Mouse (Mus musculus) olfactory bulb, adult 2 months (tissue): ENCODE measurements around the gene Sulf2. TPM values are rescaled to one million over a fixed set of nuclear protein-coding genes. Genes with fewer than 3 reads are reported as not detected.
"Not testable (repeated sequence)": the region's sequence is repeated elsewhere in the genome, so short reads cannot be mapped to it uniquely, and the experiment has no call there.

Source experiments
- H3K27ac ChIP-seq: fragments of 200-500 bp; 2 replicates; pipeline ENCODE4 v1.5.1; 2012; ENCODE audit warnings: low read depth, low read length; ENCODE audit not compliant: insufficient read depth
- H3K4me1 ChIP-seq: fragments of 200-500 bp; 2 replicates; pipeline ENCODE4 v1.6.1; 2012; ENCODE audit warnings: low read length; ENCODE audit not compliant: control insufficient read depth, insufficient read depth
- H3K4me3 ChIP-seq: fragments of 200-500 bp; 2 replicates; pipeline ENCODE4 v1.5.1; 2012; ENCODE audit warnings: mild to moderate bottlenecking, low read depth, low read length, moderate library complexity; ENCODE audit not compliant: insufficient read depth
- CTCF ChIP-seq: fragments of 200-500 bp; IDR thresholded peaks from 2 replicates; pipeline ENCODE4 v1.5.1; 2012; ENCODE audit warnings: low read depth, mild to moderate bottlenecking, low read length, moderate library complexity; ENCODE audit not compliant: insufficient read depth
- POLR2A ChIP-seq: fragments of 200-500 bp; IDR thresholded peaks from 2 replicates; pipeline ENCODE4 v1.6.1; 2012; ENCODE audit warnings: mild to moderate bottlenecking, low read depth, low read length, moderate library complexity; ENCODE audit not compliant: insufficient read depth
- WGBS: fragments of 180-500 bp; shearing (Covaris S2); methylation state at CpG from one replicate; pipeline ENCODE4 v1.1.7; 2018; 5-methylcytosine and 5-hydroxymethylcytosine counted together
- polyA plus RNA-seq: library from polyadenylated mRNA; stranded (reverse); fragments of >200 nt; gene quantifications from 2 replicates; pipeline ENCODE4 v1.2.4, GENCODE M21; 2012; ENCODE audit warnings: low replicate concordance; ENCODE audit not compliant: missing spikeins, insufficient read depth, insufficient read length

Gene Sulf2
- polyA plus RNA-seq, 1 experiment = not detected

DNA sequence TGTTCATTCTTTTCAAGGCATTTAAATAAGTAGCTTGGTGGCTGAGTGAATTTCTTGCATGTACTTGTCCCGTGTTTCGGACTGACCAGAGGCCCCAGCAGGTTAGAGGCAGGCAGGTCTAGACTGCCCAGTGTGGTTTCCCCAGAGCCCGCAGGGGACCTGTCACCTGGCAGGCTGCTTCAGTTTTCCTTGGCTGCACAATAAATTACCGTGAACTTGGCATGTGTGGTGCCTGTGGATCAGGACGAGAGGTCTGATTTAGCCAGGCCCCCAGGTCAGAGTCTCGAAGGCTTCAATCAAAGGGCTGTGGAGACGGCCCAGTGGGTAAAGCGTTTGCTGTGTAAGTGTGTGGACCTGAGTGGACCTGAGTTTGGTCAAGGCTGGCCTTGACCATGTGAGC lies 35.4 kb upstream of the Sulf2 start:
- WGBS = 80% methylated on average over 8 of the region's 8 CpGs
- Histone ChIP-seq H3K27ac (no peak overlapping the region), H3K4me1 (peaks cover 4% of the 10 kb centered on the region), H3K4me3 (no peak overlapping the region)
- no peak for TF ChIP-seq POLR2A
- TF ChIP-seq CTCF = no peak

GRCm38 (mm10) chr2:166189191-166189590 lies 33.7 kb upstream of the Sulf2 start:
- H3K4me1 ChIP-seq = peaks cover 4% of the 10 kb centered on the region
- no peak for TF ChIP-seq CTCF
- no peak for TF ChIP-seq POLR2A
- WGBS = 97% methylated on average over 11 of the region's 11 CpGs
- no peak overlapping the region for H3K27ac ChIP-seq
- H3K4me3 ChIP-seq = no peak overlapping the region

- H3K27ac ChIP-seq, H3K4me3 ChIP-seq, H3K4me1 ChIP-seq: not testable (repeated sequence)
- 35% methylated on average over 8 of the region's 11 CpGs for WGBS
Measured at GRCm38 (mm10) chr2:166187874-166188453, 32.5 kb upstream of the Sulf2 start.

GRCm38 (mm10) chr2:166187319-166187718 lies 31.9 kb upstream of the Sulf2 start:
- not testable (repeated sequence) for H3K4me3 ChIP-seq, H3K4me1 ChIP-seq, H3K27ac ChIP-seq
- 54% methylated on average over 8 of the region's 8 CpGs for WGBS

DNA sequence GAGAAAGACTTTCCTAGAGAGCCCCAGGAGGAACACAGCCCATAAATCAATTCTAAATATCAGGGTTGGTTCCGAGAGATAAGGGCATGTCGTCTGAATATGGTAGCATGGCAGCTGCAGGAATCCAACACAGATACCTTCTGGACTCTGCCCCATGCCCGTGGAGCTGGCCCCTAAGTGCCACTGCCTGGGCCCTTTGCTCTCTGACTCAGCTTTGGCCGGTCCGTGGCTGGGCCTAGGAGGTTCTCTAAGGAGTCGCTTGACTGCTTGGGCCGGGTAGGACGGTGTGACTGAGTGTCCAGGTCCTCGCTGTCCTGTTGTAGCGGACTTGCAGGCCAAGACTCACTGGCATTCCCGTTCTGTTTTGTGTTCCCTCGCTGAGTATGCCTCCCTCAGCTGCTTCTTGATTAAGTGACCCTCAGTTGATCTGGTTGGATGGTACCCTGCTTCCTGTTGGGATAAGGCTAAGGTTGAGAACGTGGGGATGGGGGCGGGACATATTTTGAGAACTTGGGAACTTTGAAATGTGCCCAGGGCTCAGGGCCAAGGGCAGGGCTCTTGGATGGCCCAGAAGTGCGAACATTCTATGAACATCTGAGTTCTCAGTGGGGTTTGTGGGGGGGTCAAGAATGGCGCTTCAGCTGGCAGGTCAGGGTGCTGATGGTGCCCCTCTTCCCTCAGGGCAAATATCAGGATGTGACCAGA lies 30.9 kb upstream of the Sulf2 start:
- Histone ChIP-seq H3K4me3 (no peak overlapping the region), H3K27ac (no peak overlapping the region), H3K4me1 (peaks cover 4% of the 10 kb centered on the region)
- 91% methylated on average over 16 of the region's 16 CpGs for WGBS
- TF ChIP-seq POLR2A (no peak), CTCF (no peak)

DNA sequence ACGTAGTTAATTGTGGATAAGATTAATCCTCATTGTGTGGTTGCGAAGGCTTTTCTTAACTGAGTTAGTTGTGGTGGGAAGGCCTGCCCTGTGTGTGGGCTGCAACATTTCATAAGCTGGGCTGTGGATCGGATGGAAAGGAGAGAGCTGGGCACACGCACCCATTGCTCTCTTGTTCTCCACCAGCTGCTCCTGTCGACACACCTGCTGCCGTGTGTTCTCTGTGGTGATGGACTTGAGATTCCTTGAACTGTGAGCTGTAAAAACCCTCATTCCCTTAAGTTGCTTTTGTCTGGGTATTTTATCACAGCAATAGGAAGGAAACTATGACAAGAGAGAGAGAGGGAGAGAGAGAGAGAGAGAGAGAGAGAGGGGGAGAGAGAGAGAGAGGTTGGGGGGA lies 30.3 kb upstream of the Sulf2 start:
- TF ChIP-seq CTCF = no peak
- TF ChIP-seq POLR2A = no peak
- WGBS = 87% methylated on average over 6 of the region's 6 CpGs
- Histone ChIP-seq H3K4me1 (peaks cover 6% of the 10 kb centered on the region), H3K4me3 (no peak overlapping the region), H3K27ac (no peak overlapping the region)

DNA sequence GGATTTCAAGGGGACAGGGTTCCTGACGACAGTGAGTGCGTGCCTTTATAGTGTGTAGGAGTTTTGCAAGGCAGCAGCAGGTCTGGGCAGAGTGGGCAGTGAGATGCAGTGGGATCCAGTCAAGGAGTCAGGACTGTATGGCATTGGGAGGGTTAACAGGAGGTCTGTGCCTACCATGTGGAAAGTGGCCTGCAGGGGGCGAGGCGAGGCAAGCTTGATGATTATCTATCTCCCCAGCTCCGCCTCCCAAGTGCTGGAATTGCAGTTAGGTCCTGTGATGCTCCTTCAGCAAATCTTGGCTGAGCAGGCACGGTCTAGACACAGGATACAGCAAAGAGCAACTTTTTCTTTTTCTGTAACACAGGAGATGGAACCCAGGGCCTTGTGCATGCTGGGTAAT lies 29.0 kb upstream of the Sulf2 start:
- H3K4me3 ChIP-seq = no peak overlapping the region

GRCm38 (mm10) chr2:166182009-166182685 lies 26.7 kb upstream of the Sulf2 start:
- Histone ChIP-seq H3K27ac (no peak overlapping the region), H3K4me1 (peaks cover 10% of the 10 kb centered on the region), H3K4me3 (no peak overlapping the region)
- TF ChIP-seq CTCF = no peak
- no peak for TF ChIP-seq POLR2A
- 91% methylated on average over 15 of the region's 15 CpGs for WGBS

More for the DNA sequence above, 29.0 kb upstream of the Sulf2 start:
- H3K4me1 ChIP-seq = peaks cover 13% of the 10 kb centered on the region
- H3K27ac ChIP-seq = no peak overlapping the region
- 69% methylated on average over 6 of the region's 6 CpGs for WGBS
- TF ChIP-seq CTCF (no peak), POLR2A (no peak)

DNA sequence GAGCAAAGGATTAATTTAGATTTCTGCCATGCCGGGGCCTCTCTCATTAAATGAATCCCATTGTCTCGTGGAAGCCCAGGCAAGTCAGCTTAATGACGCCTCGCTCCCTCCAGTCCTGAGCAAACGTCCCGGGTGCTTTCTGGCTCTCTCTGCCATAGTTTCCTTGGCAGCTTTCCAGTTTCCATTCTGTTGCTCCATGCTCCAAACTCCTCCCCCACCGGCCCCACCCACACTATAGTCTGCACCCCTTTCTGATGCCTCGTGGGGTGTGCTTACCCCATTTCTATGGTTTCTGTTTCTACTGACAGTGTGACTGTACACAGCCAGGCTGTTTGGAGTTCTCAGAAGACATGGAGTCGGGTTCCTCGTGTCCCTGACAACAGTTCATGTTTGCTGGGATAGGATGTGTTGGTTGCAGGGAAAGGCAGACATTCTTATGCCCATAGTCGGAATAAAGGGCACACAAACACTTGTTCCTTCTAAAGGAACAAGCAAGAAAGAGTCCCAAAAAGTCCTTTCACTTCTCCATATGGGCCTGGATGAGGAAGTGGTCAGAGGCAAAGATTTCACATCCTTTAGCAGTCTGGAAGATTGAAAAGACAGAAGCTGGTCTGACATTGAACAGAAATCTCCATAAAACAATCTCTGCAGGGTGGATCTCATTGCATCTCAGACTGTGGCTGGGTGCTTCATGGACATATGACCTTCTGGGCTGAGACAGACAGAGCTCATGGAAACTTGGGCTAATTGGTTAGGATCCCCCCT lies 25.5 kb upstream of the Sulf2 start:
- 29% methylated on average over 11 of the region's 11 CpGs for WGBS
- no peak for TF ChIP-seq CTCF
- H3K4me3 ChIP-seq = no peak overlapping the region
- H3K4me1 ChIP-seq = peaks cover 11% of the 10 kb centered on the region
- no peak overlapping the region for H3K27ac ChIP-seq
